Mouse (Mus musculus): ENCODE measurements around the gene Baiap2l1. TPM values are rescaled to one million over a fixed set of nuclear protein-coding genes. Genes with fewer than 3 reads are reported as not detected.
A peak's percentile ranks its signal among the peaks of the same experiment; 100 is the strongest.

Gene Baiap2l1
- total and polyA plus RNA-seq, 3 experiments = 4.5 to 7.2 (median 5.3) TPM

DNA sequence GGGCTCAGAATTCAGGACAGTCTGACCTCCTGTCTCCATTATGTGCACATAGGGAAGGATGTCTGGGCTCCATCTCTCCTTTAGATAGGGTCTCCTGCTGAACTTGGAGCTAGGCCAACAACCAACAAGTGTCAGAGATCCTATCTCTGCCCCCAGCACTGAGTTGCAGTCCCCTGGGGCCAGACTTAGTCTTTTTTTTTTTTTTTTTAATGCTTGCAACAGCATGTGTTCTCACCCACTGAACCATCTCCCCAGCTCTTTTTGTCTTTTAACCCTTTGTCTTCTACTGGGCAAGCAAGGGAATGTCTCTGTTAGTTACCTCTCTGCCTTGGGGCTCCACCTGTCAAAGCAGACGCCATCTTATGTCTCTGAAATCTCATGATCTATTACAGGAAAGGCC, 118.9 kb downstream of the Baiap2l1 start:
- Histone ChIP-seq H3K36me3 (ENCODE audit: control insufficient read depth, insufficient read depth, low read length) (no peaks in the 10 kb centered on the region), H3K79me2 (replicated peaks; ENCODE audit: control insufficient read depth, insufficient read depth, low read length) (no peaks in the 10 kb centered on the region), H3K4me1 (ENCODE audit: control insufficient read depth, insufficient read depth, low read length) (no peaks in the 10 kb centered on the region), H3K9ac (ENCODE audit: low read depth, low read length) (no peak overlapping the region), H3K4me3 (no peak overlapping the region), H3K27me3 (ENCODE audit: control insufficient read depth, insufficient read depth, low read length) (no peaks in the 10 kb centered on the region), H3K27ac (no peak overlapping the region)
- no peak for DNase-seq
- intact Hi-C loops (cut with DNase I) = loop anchor here (10.0 kb wide), 1 partner anchor 496 kb away; no protein-coding TSS in a partner anchor
- WGBS = 81% methylated on average over 1 of the region's 1 CpGs
- TF ChIP-seq CTCF (IDR thresholded peaks at IDR 0.05) = no peak
- TF ChIP-seq POLR2A (IDR thresholded peaks at IDR 0.05; ENCODE audit: insufficient read depth, low read depth, low read length) = no peak
- no peak for TF ChIP-seq EP300 (IDR thresholded peaks at IDR 0.05; ENCODE audit: insufficient read depth, low read depth, low read length)

DNA sequence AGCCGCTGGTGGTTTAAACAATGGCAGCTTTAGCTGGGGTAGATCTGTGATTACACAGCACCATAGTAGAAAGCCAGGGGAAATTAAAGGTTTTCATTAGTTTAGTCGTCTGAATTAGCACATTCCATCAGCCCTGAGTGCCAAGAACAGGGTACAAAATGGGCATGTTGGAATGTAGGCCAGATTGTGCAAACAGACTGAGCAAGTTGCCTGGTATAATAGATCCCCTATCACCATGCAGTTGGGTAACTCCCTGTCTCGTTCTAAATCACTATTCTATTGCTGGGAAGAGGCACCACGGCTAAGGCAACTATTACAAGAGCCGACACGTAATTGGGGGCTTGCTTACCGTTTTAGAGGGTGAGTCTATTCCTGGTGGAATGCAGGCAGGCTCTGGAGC, 123.2 kb downstream of the Baiap2l1 start:
- intact Hi-C loops (cut with DNase I) = loop anchor here (10.0 kb wide), 1 partner anchor 500 kb away; no protein-coding TSS in a partner anchor
- TF ChIP-seq EP300 (IDR thresholded peaks at IDR 0.05; ENCODE audit: insufficient read depth, low read depth, low read length) (no peak), POLR2A (IDR thresholded peaks at IDR 0.05; ENCODE audit: insufficient read depth, low read depth, low read length) (no peak), CTCF (IDR thresholded peaks at IDR 0.05) (no peak)
- 88% methylated on average over 7 of the region's 7 CpGs for WGBS
- H3K27me3 ChIP-seq (ENCODE audit: control insufficient read depth, insufficient read depth, low read length) = no peaks in the 10 kb centered on the region
- no peak overlapping the region for H3K4me3 ChIP-seq
- no peaks in the 10 kb centered on the region for H3K36me3 ChIP-seq (ENCODE audit: control insufficient read depth, insufficient read depth, low read length)
- H3K9ac ChIP-seq (ENCODE audit: low read depth, low read length) = no peak overlapping the region
- no peaks in the 10 kb centered on the region for H3K4me1 ChIP-seq (ENCODE audit: control insufficient read depth, insufficient read depth, low read length)
- H3K27ac ChIP-seq = no peak overlapping the region
- no peaks in the 10 kb centered on the region for H3K79me2 ChIP-seq (replicated peaks; ENCODE audit: control insufficient read depth, insufficient read depth, low read length)
- DNase-seq = no peak

DNA sequence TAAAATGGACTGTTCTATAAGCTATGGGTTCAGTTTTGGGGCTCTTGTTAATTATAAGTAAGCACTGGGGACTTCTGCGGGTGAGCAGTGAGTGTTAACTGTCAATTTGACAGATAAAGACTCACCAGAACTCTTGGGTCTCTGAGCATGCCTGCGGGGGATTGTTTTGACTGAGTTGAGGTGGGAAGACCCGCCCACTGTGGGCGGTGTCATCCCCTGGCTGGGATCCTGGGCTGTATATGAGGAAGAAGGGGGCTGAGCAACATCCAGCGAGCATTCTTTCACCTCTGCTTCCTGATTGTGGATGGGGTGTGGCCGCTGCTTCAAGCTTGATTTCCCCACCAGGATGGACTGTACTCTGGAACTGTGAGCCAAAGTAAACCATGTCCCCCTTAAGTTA, 123.7 kb downstream of the Baiap2l1 start:
- DNase-seq = no peak
- H3K27me3 ChIP-seq (ENCODE audit: control insufficient read depth, insufficient read depth, low read length) = no peaks in the 10 kb centered on the region
- 67% methylated on average over 6 of the region's 6 CpGs for WGBS
- no peak overlapping the region for H3K4me3 ChIP-seq
- no peak overlapping the region for H3K27ac ChIP-seq
- no peak for TF ChIP-seq POLR2A (IDR thresholded peaks at IDR 0.05; ENCODE audit: insufficient read depth, low read depth, low read length)
- no peaks in the 10 kb centered on the region for H3K4me1 ChIP-seq (ENCODE audit: control insufficient read depth, insufficient read depth, low read length)
- H3K9ac ChIP-seq (ENCODE audit: low read depth, low read length) = no peak overlapping the region
- no peaks in the 10 kb centered on the region for H3K36me3 ChIP-seq (ENCODE audit: control insufficient read depth, insufficient read depth, low read length)
- intact Hi-C loops (cut with DNase I) = loop anchor here (10.0 kb wide), 1 partner anchor 501 kb away; no protein-coding TSS in a partner anchor
- H3K79me2 ChIP-seq (replicated peaks; ENCODE audit: control insufficient read depth, insufficient read depth, low read length) = no peaks in the 10 kb centered on the region

DNA sequence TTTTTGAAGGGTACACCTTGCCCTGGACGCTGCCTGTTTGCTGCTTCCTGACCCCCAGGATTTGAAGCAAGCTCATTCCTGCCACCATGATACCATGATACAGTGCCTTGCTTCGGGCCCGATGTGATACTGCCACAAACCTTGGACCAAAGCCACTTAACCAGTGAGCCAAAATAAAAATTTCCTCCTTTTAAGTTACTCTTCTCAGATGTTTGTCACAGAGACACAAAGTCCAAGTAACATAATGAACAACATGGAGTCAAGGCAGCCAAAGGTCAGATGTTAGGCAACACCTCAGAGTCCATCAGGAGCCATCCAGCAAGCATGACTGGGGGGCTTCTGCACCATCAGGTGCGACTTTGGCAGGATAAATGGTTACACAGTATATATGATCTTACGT, 125.4 kb downstream of the Baiap2l1 start:
- 82% methylated on average over 5 of the region's 5 CpGs for WGBS
- no peak for DNase-seq
- no peak for TF ChIP-seq CTCF (IDR thresholded peaks at IDR 0.05)
- TF ChIP-seq EP300 (IDR thresholded peaks at IDR 0.05; ENCODE audit: insufficient read depth, low read depth, low read length) = no peak
- TF ChIP-seq POLR2A (IDR thresholded peaks at IDR 0.05; ENCODE audit: insufficient read depth, low read depth, low read length) = no peak
- intact Hi-C loops (cut with DNase I) = loop anchor here (10.0 kb wide), 1 partner anchor 502 kb away; no protein-coding TSS in a partner anchor
- H3K4me1 ChIP-seq (ENCODE audit: control insufficient read depth, insufficient read depth, low read length) = no peaks in the 10 kb centered on the region
- H3K27me3 ChIP-seq (ENCODE audit: control insufficient read depth, insufficient read depth, low read length) = no peaks in the 10 kb centered on the region
- H3K4me3 ChIP-seq = no peak overlapping the region
- H3K36me3 ChIP-seq (ENCODE audit: control insufficient read depth, insufficient read depth, low read length) = no peaks in the 10 kb centered on the region
- no peak overlapping the region for H3K27ac ChIP-seq
- H3K79me2 ChIP-seq (replicated peaks; ENCODE audit: control insufficient read depth, insufficient read depth, low read length) = no peaks in the 10 kb centered on the region
- H3K9ac ChIP-seq (ENCODE audit: low read depth, low read length) = no peak overlapping the region

DNA sequence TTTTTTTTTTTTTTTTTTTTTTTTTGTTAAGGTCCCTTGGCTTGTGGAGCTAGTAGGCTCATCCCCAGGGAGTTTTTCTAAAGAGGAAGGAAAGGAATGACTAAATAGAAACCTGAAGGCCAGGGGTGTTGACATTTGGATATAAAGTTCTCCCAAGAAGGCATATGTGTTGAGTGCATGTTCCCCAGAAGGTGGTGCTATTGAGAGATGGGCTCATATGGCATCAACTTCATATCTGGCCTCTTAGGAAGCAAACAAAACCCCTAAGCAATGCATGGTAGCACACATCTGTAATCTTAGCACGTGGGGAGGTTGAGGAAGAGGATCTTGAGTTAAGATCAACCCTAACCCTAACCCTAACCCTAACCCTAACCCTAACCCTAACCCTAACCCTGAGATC, 126.5 kb downstream of the Baiap2l1 start:
- H3K36me3 ChIP-seq (ENCODE audit: control insufficient read depth, insufficient read depth, low read length) = no peaks in the 10 kb centered on the region
- WGBS = 50% methylated on average over 1 of the region's 1 CpGs
- no peaks in the 10 kb centered on the region for H3K27me3 ChIP-seq (ENCODE audit: control insufficient read depth, insufficient read depth, low read length)
- no peak overlapping the region for H3K4me3 ChIP-seq
- intact Hi-C loops (cut with DNase I) = loop anchor here (10.0 kb wide), 1 partner anchor 503 kb away; no protein-coding TSS in a partner anchor
- H3K27ac ChIP-seq = no peak overlapping the region
- no peaks in the 10 kb centered on the region for H3K4me1 ChIP-seq (ENCODE audit: control insufficient read depth, insufficient read depth, low read length)
- no peak for DNase-seq
- no peaks in the 10 kb centered on the region for H3K79me2 ChIP-seq (replicated peaks; ENCODE audit: control insufficient read depth, insufficient read depth, low read length)
- no peak for TF ChIP-seq POLR2A (IDR thresholded peaks at IDR 0.05; ENCODE audit: insufficient read depth, low read depth, low read length)
- TF ChIP-seq CTCF (IDR thresholded peaks at IDR 0.05) = peak; percentile 63
- no peak overlapping the region for H3K9ac ChIP-seq (ENCODE audit: low read depth, low read length)

DNA sequence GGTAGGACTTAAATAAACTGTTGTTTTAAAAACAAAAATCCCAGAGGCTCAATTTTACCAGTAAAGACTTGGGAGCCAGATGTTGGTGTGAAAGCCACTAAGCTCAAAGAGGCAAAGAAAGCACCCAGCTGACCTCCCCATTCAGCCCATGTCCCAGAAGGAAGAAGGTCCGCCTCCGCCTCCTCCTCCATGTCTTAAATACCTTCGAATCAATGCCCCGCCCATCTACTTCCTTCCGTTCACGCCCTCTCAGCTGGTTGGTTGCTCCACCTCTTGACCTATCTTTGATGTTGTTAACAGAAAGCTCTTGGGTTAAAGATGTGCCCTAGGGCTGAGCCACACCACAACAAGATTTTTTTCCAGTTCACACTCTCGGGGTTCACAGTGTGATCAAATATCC, 127.7 kb downstream of the Baiap2l1 start:
- Histone ChIP-seq H3K27me3 (ENCODE audit: control insufficient read depth, insufficient read depth, low read length) (no peaks in the 10 kb centered on the region), H3K4me1 (ENCODE audit: control insufficient read depth, insufficient read depth, low read length) (no peaks in the 10 kb centered on the region), H3K27ac (no peak overlapping the region), H3K79me2 (replicated peaks; ENCODE audit: control insufficient read depth, insufficient read depth, low read length) (no peaks in the 10 kb centered on the region), H3K36me3 (ENCODE audit: control insufficient read depth, insufficient read depth, low read length) (no peaks in the 10 kb centered on the region), H3K9ac (ENCODE audit: low read depth, low read length) (no peak overlapping the region), H3K4me3 (no peak overlapping the region)
- 83% methylated on average over 7 of the region's 7 CpGs for WGBS
- TF ChIP-seq EP300 (IDR thresholded peaks at IDR 0.05; ENCODE audit: insufficient read depth, low read depth, low read length) = no peak
- no peak for TF ChIP-seq POLR2A (IDR thresholded peaks at IDR 0.05; ENCODE audit: insufficient read depth, low read depth, low read length)
- no peak for TF ChIP-seq CTCF (IDR thresholded peaks at IDR 0.05)
- DNase-seq = no peak
- intact Hi-C loops (cut with DNase I) = loop anchor here (10.0 kb wide), 1 partner anchor 505 kb away; no protein-coding TSS in a partner anchor

Data from heart, adult 2 months (tissue).